Mouse (Mus musculus) layer of hippocampus, adult 18-20 months (tissue): Measurements from ENCODE around the gene Gm29554. TPM values are rescaled to one million over a fixed set of nuclear protein-coding genes. Genes with fewer than 3 reads are reported as not detected.
"Not testable (repeated sequence)": the region's sequence is repeated elsewhere in the genome, so short reads cannot be mapped to it uniquely, and the experiment has no call there.

Experiments used
- DNase-seq, 2 experiments: peaks; one replicate each; pipeline ENCODE4 v3.0.0; 2022; ENCODE audit warnings: low spot score in 2 of 2
- long read RNA-seq: library from polyadenylated mRNA; stranded (forward); transcript quantifications from one replicate; pipeline ENCODE4 v2.0.0, GENCODE M21; 2021
- total RNA-seq, 2 experiments: library from RNA; stranded (reverse); gene quantifications; 2 replicates each; pipeline ENCODE4 v1.2.3; 2021

The Gm29554 gene
- total RNA-seq: not detected
- long read RNA-seq: 0 reads

DNA sequence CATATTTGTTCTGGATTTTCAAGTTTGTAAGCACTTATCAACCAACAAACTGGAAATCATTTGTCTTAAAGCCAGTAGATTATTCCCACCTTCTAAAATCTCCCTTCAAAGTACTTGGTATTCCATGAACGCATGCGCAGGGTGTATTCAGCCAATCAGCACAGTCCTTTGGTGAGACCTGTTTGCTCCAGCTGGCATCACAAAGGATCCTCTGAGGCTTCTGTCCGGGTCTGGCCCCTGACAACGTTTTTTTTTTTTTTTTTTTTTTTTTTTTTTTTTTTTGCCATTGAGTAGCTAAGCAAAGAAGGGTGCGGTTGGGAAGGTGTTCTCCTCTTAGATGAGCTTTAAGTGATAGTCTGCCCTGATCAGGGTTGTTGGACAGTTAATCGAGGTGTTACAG lies at the start of gene Gm29554:
TSS of gene Gm29554 (plus strand) at position 301 of the 400 bp plus-strand sequence.
- DNase-seq: not testable (repeated sequence)

Other genes starting within 250 kb of the Gm29554 start
- not detected for gene Gm20812, start 108.0 kb downstream of the Gm29554 start, total RNA-seq